Mouse (Mus musculus) limb, embryonic 14.5 days (tissue): ENCODE data around the gene Stox2. TPM values are rescaled to one million over a fixed set of nuclear protein-coding genes. Genes with fewer than 3 reads are reported as not detected.

Experiments
- ATAC-seq: fragments of 200-750 bp; cut with Nextera tagmentation; 2 replicates; pipeline ENCODE4 v1.8.0; 2017; ENCODE audit warnings: low read depth, moderate number of reproducible peaks, moderate TSS enrichment; ENCODE audit not compliant: low FRiP score
- DNase-seq: peaks from one replicate; pipeline ENCODE4 v3.0.0-alpha.2; 2015; ENCODE audit warnings: low spot score
- H3K27ac ChIP-seq: fragments of 300-500 bp; sonication (generic); replicated peaks from 2 replicates; pipeline ENCODE4 v1.5.1; 2014; ENCODE audit warnings: low read depth, mild to moderate bottlenecking, low read length, moderate library complexity, mixed read lengths
- H3K27me3 ChIP-seq: fragments of 300-500 bp; sonication (generic); 2 replicates; pipeline ENCODE4 v1.6.1; 2014; ENCODE audit warnings: low read length, mixed read lengths; ENCODE audit not compliant: control insufficient read depth, insufficient read depth
- H3K36me3 ChIP-seq: fragments of 300-500 bp; sonication (generic); 2 replicates; pipeline ENCODE4 v1.6.1; 2014; ENCODE audit warnings: mild to moderate bottlenecking, low read length, moderate library complexity, mixed read lengths; ENCODE audit not compliant: control insufficient read depth, insufficient read depth
- H3K4me1 ChIP-seq: fragments of 300-500 bp; sonication (generic); 2 replicates; pipeline ENCODE4 v1.6.1; 2014; ENCODE audit warnings: antibody characterized with exemption, low read length, mixed read lengths; ENCODE audit not compliant: control insufficient read depth, insufficient read depth
- H3K4me2 ChIP-seq: fragments of 300-500 bp; sonication (generic); replicated peaks from 2 replicates; pipeline ENCODE4 v1.6.1; 2014; ENCODE audit warnings: low read depth, mild to moderate bottlenecking, low read length, moderate library complexity; ENCODE audit not compliant: severe bottlenecking
- H3K4me3 ChIP-seq: fragments of 300-500 bp; sonication (generic); replicated peaks from 2 replicates; pipeline ENCODE4 v1.5.1; 2014; ENCODE audit warnings: low read length
- H3K9ac ChIP-seq: fragments of 300-500 bp; sonication (generic); 2 replicates; pipeline ENCODE4 v1.6.1; 2014; ENCODE audit warnings: mild to moderate bottlenecking, low read depth, low read length, moderate library complexity; ENCODE audit not compliant: severe bottlenecking
- H3K9me3 ChIP-seq: fragments of 300-500 bp; sonication (generic); 2 replicates; pipeline ENCODE4 v1.6.1; 2016; ENCODE audit warnings: low read length; ENCODE audit not compliant: control insufficient read depth
- POLR2A ChIP-seq: fragments of 200-500 bp; IDR thresholded peaks from 2 replicates; pipeline ENCODE4 v1.8.0; 2012; ENCODE audit warnings: inconsistent platforms, mild to moderate bottlenecking, moderate library complexity, borderline replicate concordance; ENCODE audit not compliant: insufficient read depth, insufficient read length; ENCODE audit errors: extremely low read depth
- WGBS: fragments of 180-500 bp; shearing (Covaris S2); extraction: QIAGEN DNeasy Blood & Tissue Kit; methylation state at CpG from one replicate; pipeline ENCODE4 v1.1.7; 2014; 5-methylcytosine and 5-hydroxymethylcytosine counted together
- polyA plus RNA-seq, 2 experiments: library from polyadenylated mRNA; depleted of rRNA in 1 of 2; stranded (reverse) in 1 of 2; unstranded in 1 of 2; fragments of >200 nt; fragmentation: Nextera tagmentation in 1 of 2; extraction: Ambion mirVana in 1 of 2; gene quantifications; 2 replicates each; pipeline versions ENCODE4 v1.2.1 to v1.2.3; 2012 to 2014

Gene Stox2
- 12.2 and 13.7 TPM in 2 replicates for polyA plus RNA-seq (2012; rRNA removed)
- polyA plus RNA-seq (2014; fragmentation: Nextera tagmentation; extraction: Ambion mirVana), result 17.1 and 20.9 TPM in 2 replicates

- no peak for TF ChIP-seq POLR2A
- H3K27me3 ChIP-seq, result no peaks in the 10 kb centered on the region
- no peak for DNase-seq
- no peak within 1 kb of the TSS for H3K9ac ChIP-seq
- H3K36me3 ChIP-seq, result no peaks in the 10 kb centered on the region
- 0 out of 2 replicates have a peak within 1 kb of the TSS, but pooled peaks have one; percentile 5 for H3K4me2 ChIP-seq
- 65% methylated on average over 19 of the region's 19 CpGs for WGBS
- no peak within 1 kb of the TSS for H3K4me3 ChIP-seq
- no peak within 1 kb of the TSS for H3K27ac ChIP-seq
- H3K9me3 ChIP-seq, result no peaks in the 10 kb centered on the region
- no peak for ATAC-seq
- H3K4me1 ChIP-seq, result no peaks in the 10 kb centered on the region
Observed at GRCm38 (mm10) chr8:47446312-47447046, at the start of gene Stox2. TSS of gene Stox2 (minus strand) at chr8:47446362.

- Histone ChIP-seq H3K27ac (no peak overlapping the region), H3K9ac (no peak overlapping the region), H3K4me3 (no peak overlapping the region), H3K27me3 (no peaks in the 10 kb centered on the region), H3K4me1 (no peaks in the 10 kb centered on the region; the same call in 1 of the 2 replicates), H3K36me3 (peaks cover 90% of the 10 kb centered on the region), H3K9me3 (no peaks in the 10 kb centered on the region), H3K4me2 (no peak overlapping the region)
- TF ChIP-seq POLR2A, result no peak
- DNase-seq (no peak), ATAC-seq (no peak)
- WGBS, result 87% methylated on average over 6 of the region's 6 CpGs
Observed at GRCm38 (mm10) chr8:47495428-47495827, 49.3 kb upstream of the Stox2 start.

- ATAC-seq (no peak), DNase-seq (no peak)
- Histone ChIP-seq H3K9ac (no peak overlapping the region), H3K9me3 (no peaks in the 10 kb centered on the region), H3K27me3 (no peaks in the 10 kb centered on the region), H3K4me3 (no peak overlapping the region), H3K4me1 (no peaks in the 10 kb centered on the region; the same call in 1 of the 2 replicates), H3K4me2 (no peak overlapping the region), H3K27ac (no peak overlapping the region), H3K36me3 (peaks cover 88% of the 10 kb centered on the region)
- WGBS, result 81% methylated on average over 12 of the region's 12 CpGs
- no peak for TF ChIP-seq POLR2A
Observed at GRCm38 (mm10) chr8:47494602-47495153, 48.5 kb upstream of the Stox2 start.

GRCm38 (mm10) chr8:47493106-47493505 lies 46.9 kb upstream of the Stox2 start:
- H3K4me1 ChIP-seq, result no peaks in the 10 kb centered on the region; the same call in 1 of the 2 replicates
- H3K9ac ChIP-seq, result no peak overlapping the region
- H3K4me2 ChIP-seq, result no peak overlapping the region
- H3K4me3 ChIP-seq, result no peak overlapping the region
- peaks cover 79% of the 10 kb centered on the region for H3K36me3 ChIP-seq
- 88% methylated on average over 12 of the region's 12 CpGs for WGBS
- no peaks in the 10 kb centered on the region for H3K9me3 ChIP-seq
- DNase-seq (no peak), ATAC-seq (no peak)
- no peak overlapping the region for H3K27ac ChIP-seq
- no peak for TF ChIP-seq POLR2A
- H3K27me3 ChIP-seq, result no peaks in the 10 kb centered on the region

- no peaks in the 10 kb centered on the region for H3K27me3 ChIP-seq
- ATAC-seq, result no peak
- no peak overlapping the region for H3K4me3 ChIP-seq
- no peak overlapping the region for H3K9ac ChIP-seq
- WGBS, result 94% methylated on average over 3 of the region's 3 CpGs
- no peak for TF ChIP-seq POLR2A
- H3K4me2 ChIP-seq, result no peak overlapping the region
- no peaks in the 10 kb centered on the region; the same call in 1 of the 2 replicates for H3K4me1 ChIP-seq
- DNase-seq, result no peak
- H3K36me3 ChIP-seq, result peaks cover 28% of the 10 kb centered on the region
- no peak overlapping the region for H3K27ac ChIP-seq
- H3K9me3 ChIP-seq, result no peaks in the 10 kb centered on the region; the same call in 1 of the 2 replicates
Observed at GRCm38 (mm10) chr8:47487231-47487630, 41.1 kb upstream of the Stox2 start.
